Mouse (Mus musculus): ENCODE results near the gene Kcnh1. TPM values are rescaled to one million over a fixed set of nuclear protein-coding genes. Genes with fewer than 3 reads are reported as not detected.

Kcnh1 gene
- polyA plus RNA-seq, 1 experiment, result 30.9 TPM

DNA sequence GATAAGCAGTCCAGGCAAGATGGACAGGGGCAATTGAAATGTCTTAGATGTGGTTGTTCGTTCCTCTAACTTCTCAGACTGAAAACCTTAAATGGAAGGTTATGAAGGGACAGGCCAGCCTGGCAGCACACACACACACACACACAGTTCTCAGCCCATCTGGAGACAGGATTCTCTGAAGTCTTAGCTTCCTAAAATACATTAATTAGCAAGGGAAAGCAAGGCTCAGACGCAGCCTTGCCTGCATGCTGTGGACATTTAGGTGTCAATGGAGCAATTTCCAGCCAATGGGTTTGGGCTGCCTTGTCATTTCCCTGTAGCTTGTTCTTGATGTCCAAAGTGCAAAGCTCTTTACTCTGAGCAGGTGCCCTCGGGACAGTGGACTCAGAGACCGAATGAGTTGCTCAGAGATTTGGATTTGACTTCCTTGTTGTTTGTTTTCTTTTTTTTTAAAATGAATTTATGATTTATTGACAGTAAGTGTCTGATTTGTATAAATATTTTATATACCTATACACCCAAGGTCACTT lies 188.0 kb downstream of the Kcnh1 start:
- H3K4me3 ChIP-seq (ENCODE audit: insufficient read depth, low read length), result no peak overlapping the region
- TF ChIP-seq CTCF (IDR thresholded peaks at IDR 0.05; ENCODE audit: extremely low read depth, insufficient read depth, low read length), result no peak
- TF ChIP-seq POLR2A (IDR thresholded peaks at IDR 0.05; ENCODE audit: extremely low read depth, insufficient read depth, low read length), result no peak
- no peak overlapping the region for H3K27ac ChIP-seq (ENCODE audit: insufficient read depth, low read length)
- H3K4me1 ChIP-seq (ENCODE audit: control insufficient read depth, insufficient read depth, low read length), result peaks cover 6% of the 10 kb centered on the region

DNA sequence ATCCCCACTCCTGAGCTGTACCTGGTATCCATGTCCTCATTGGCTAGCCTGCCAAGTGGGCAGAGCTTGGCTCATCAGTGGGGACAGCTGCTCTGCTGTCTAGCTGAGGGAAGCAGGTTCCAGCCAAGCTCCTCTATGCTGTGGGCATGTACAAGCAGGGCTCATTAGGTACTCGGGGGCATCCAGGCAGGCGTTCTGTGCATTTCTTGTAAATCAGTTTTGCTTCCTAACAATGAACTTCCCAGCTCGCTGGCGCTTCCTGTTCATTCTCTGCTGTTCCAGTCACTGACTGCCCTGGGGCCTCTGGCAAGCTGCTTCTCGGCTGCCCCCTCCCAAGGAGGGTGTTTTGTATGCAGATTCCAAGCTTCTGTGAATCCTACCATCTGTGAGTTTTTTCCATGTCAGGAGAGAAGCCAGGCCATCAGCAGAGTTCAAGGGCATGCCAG lies 190.0 kb downstream of the Kcnh1 start:
- TF ChIP-seq POLR2A (IDR thresholded peaks at IDR 0.05; ENCODE audit: extremely low read depth, insufficient read depth, low read length), result no peak
- no peak for TF ChIP-seq CTCF (IDR thresholded peaks at IDR 0.05; ENCODE audit: extremely low read depth, insufficient read depth, low read length)
- Histone ChIP-seq H3K27ac (ENCODE audit: insufficient read depth, low read length) (no peak overlapping the region), H3K4me3 (ENCODE audit: insufficient read depth, low read length) (no peak overlapping the region)

DNA sequence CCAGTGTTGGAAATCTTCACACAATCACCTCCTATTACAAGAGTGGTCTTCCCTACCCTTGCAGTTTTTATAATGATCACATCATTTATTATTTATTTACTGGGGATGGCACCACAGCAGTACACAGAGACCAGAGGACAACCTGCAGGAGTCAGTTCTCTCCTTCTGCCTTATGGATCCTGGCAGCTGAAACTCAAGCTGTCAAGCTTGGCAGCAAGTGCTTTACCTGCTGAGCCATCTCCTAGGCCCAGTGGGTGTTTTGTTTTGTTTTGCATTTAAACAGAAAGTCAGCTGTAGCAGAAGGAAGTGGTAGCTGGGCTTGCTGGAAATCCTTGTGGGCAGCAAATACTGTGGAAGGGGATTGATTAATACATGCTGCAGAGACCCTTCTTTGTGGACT lies 197.1 kb downstream of the Kcnh1 start:
- H3K27ac ChIP-seq (ENCODE audit: insufficient read depth, low read length), result no peak overlapping the region

More for the DNA sequence above, 190.0 kb downstream of the Kcnh1 start:
- H3K4me1 ChIP-seq (ENCODE audit: control insufficient read depth, insufficient read depth, low read length), result peaks cover 6% of the 10 kb centered on the region

DNA sequence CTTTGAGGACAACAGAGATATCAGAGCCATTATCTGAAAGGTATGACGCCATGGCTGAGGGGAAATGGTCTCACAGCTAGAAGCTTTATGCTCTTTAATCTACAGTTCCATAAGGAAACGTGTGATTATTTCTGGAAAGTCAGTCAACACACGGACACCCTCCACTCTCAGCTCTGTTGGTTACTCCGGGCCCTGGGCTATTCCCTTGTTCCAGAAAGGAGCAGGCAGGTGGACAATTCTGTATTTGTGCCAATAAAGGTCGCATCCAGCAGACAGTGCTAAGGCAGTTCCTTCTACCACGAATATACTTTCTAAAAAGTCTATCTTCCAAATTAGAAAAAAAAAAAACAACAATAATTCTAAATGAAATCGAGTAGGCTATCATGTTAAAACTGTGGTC lies 200.5 kb downstream of the Kcnh1 start:
- Histone ChIP-seq H3K27ac (ENCODE audit: insufficient read depth, low read length) (no peak overlapping the region), H3K4me3 (ENCODE audit: insufficient read depth, low read length) (no peak overlapping the region), H3K4me1 (ENCODE audit: control insufficient read depth, insufficient read depth, low read length) (peaks cover 2% of the 10 kb centered on the region)
- TF ChIP-seq CTCF (IDR thresholded peaks at IDR 0.05; ENCODE audit: extremely low read depth, insufficient read depth, low read length) (no peak), POLR2A (IDR thresholded peaks at IDR 0.05; ENCODE audit: extremely low read depth, insufficient read depth, low read length) (no peak)

More for the DNA sequence above, 197.1 kb downstream of the Kcnh1 start:
- TF ChIP-seq POLR2A (IDR thresholded peaks at IDR 0.05; ENCODE audit: extremely low read depth, insufficient read depth, low read length) (no peak), CTCF (IDR thresholded peaks at IDR 0.05; ENCODE audit: extremely low read depth, insufficient read depth, low read length) (no peak)
- Histone ChIP-seq H3K4me3 (ENCODE audit: insufficient read depth, low read length) (no peak overlapping the region), H3K4me1 (ENCODE audit: control insufficient read depth, insufficient read depth, low read length) (peaks cover 2% of the 10 kb centered on the region)

DNA sequence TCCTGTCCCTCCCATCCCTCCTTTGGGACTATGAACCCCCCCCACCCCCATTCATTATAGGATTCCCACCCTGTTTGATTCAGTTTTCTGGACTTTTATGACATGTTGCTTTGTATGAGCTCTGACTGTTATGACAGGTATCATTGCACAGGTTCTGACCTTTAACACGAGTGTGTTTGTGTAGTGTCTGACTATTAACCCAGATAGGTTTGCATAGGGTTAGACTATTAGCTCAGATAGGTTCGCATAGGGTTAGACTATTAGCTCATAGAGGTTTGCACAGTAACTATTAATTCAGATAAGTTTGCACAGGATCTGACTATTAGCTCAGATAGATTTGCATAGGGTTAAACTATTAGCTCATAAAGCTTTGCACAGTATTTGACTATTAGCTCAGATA lies 201.7 kb downstream of the Kcnh1 start:
- Histone ChIP-seq H3K4me1 (ENCODE audit: control insufficient read depth, insufficient read depth, low read length) (peaks cover 2% of the 10 kb centered on the region), H3K4me3 (ENCODE audit: insufficient read depth, low read length) (no peak overlapping the region), H3K27ac (ENCODE audit: insufficient read depth, low read length) (no peak overlapping the region)
- TF ChIP-seq CTCF (IDR thresholded peaks at IDR 0.05; ENCODE audit: extremely low read depth, insufficient read depth, low read length), result no peak
- no peak for TF ChIP-seq POLR2A (IDR thresholded peaks at IDR 0.05; ENCODE audit: extremely low read depth, insufficient read depth, low read length)

DNA sequence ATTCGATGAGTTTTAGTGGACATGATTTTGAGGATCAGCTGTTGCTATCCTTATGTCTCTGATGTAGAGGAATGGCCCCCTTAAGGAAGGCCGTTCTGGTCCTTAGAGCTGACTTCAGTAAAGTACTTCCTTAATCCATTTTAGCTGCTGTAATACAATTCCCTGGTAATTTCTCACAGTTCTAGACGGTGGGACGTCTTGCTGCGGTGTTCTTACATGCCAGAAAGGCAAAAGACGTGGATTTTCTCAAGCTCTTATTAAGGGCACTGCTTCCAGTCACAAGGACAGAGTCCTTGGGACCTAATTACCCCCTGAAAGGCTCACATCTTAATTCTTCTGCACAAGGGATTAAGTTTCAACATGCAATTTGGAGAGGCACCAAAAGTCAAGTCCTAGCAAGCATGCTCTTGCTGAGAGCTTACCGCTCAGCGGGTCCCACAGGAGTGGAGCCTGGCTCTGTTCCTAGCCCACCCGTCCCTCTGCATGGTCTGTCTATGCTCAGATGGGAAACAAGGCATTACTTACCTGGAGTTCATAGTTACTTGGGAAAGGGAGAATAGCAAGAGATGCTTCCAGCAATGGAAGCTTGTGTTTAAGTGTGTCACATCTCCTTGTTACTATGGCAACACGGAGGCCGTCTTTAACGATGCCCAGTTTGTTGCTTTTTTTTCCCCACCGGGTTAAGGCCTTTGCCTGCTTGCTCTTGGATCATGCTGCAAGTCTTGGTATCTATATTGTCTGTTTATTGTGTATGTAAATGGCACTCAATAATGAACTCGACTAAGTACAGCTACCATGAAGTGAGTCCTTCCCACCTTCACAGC lies 209.3 kb downstream of the Kcnh1 start:
- no peak for TF ChIP-seq CTCF (IDR thresholded peaks at IDR 0.05; ENCODE audit: extremely low read depth, insufficient read depth, low read length)
- TF ChIP-seq POLR2A (IDR thresholded peaks at IDR 0.05; ENCODE audit: extremely low read depth, insufficient read depth, low read length), result no peak
- Histone ChIP-seq H3K27ac (ENCODE audit: insufficient read depth, low read length) (no peak overlapping the region), H3K4me3 (ENCODE audit: insufficient read depth, low read length) (no peak overlapping the region), H3K4me1 (ENCODE audit: control insufficient read depth, insufficient read depth, low read length) (peaks cover 3% of the 10 kb centered on the region)

DNA sequence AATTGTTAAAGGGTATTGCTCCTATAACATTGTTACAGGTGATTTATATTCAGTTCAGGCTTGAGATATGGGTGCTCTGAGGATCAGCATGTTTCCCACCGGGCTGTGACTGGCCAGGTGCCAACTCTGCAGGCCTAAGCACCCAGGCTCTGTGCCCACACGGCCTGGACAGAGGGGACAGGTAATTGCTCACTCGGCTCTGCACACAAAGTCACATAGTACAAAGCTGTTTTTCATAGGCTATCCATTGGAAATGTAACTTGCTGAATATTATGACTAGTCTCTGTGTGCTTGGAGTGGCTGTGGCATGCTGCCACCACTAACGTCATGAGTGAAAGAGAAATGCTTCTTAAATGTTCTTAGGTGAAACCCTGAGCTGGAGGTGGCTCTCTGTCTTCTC lies 210.4 kb downstream of the Kcnh1 start:
- no peak for TF ChIP-seq CTCF (IDR thresholded peaks at IDR 0.05; ENCODE audit: extremely low read depth, insufficient read depth, low read length)
- no peak for TF ChIP-seq POLR2A (IDR thresholded peaks at IDR 0.05; ENCODE audit: extremely low read depth, insufficient read depth, low read length)
- Histone ChIP-seq H3K4me3 (ENCODE audit: insufficient read depth, low read length) (no peak overlapping the region), H3K27ac (ENCODE audit: insufficient read depth, low read length) (no peak overlapping the region), H3K4me1 (ENCODE audit: control insufficient read depth, insufficient read depth, low read length) (peaks cover 3% of the 10 kb centered on the region)

DNA sequence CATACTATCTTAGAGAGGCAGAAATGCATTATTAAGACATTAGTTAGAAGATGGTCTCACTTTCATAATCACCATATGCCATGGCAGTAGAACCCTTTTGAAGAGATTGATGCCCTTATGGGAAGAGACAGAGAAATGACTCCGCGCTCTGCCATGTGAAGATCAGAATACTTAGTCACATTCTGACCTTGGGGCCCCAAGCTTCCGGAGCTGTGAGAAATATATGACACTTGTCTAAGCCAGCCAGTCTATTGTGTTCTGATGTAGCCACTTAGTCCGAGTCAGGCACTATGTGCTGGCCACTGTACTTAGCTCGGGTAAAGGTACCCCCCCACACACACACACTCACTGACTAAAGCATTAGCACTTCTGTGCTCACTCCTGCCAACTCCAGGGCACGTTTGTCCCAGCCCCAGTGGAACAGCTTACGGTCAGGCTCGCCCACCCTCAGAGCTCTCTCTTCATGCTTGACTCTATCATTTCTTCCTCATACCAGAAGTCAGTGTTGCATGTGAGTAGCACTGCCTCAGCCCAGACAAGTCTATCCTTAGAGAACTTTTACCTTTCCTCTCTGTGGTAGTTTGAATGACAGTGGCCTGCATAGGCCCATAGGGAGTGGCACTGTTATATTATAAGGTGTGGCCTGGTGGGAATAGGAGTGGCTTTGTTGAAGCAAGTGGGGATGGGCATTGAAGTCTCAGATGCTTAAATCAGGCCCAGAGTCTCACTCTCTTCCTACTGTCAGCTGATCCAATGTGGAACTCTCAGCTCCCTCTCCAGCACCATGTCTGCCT lies 212.5 kb downstream of the Kcnh1 start:
- H3K4me3 ChIP-seq (ENCODE audit: insufficient read depth, low read length), result no peak overlapping the region
- peaks cover 3% of the 10 kb centered on the region for H3K4me1 ChIP-seq (ENCODE audit: control insufficient read depth, insufficient read depth, low read length)
- TF ChIP-seq CTCF (IDR thresholded peaks at IDR 0.05; ENCODE audit: extremely low read depth, insufficient read depth, low read length), result no peak
- TF ChIP-seq POLR2A (IDR thresholded peaks at IDR 0.05; ENCODE audit: extremely low read depth, insufficient read depth, low read length), result no peak
- H3K27ac ChIP-seq (ENCODE audit: insufficient read depth, low read length), result no peak overlapping the region

DNA sequence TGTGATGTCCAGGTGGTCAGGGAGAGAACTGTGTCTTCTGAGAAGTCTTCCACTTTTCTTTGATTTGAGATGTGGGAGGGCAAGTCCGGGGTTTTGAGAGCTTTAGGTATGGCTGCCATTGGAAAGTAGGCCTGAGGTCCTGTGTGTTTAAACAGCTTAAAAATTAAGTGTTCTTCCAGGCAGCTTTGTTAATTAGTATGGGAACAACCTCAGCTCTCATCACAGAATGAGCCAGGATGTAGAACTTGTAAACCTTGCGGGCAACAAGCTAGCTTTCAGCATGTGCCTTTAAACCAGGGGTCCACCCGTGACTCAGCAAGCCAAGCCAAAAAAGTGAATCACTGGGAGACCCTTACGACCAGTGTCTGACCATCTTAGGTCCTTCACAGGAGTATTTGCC lies 214.6 kb downstream of the Kcnh1 start:
- TF ChIP-seq POLR2A (IDR thresholded peaks at IDR 0.05; ENCODE audit: extremely low read depth, insufficient read depth, low read length) (no peak), CTCF (IDR thresholded peaks at IDR 0.05; ENCODE audit: extremely low read depth, insufficient read depth, low read length) (no peak)
- Histone ChIP-seq H3K4me3 (ENCODE audit: insufficient read depth, low read length) (no peak overlapping the region), H3K27ac (ENCODE audit: insufficient read depth, low read length) (no peak overlapping the region), H3K4me1 (ENCODE audit: control insufficient read depth, insufficient read depth, low read length) (peaks cover under 1% of the 10 kb centered on the region; the same call in 1 of the 2 replicates)
